Mouse (Mus musculus) heart, postnatal 0 days (tissue): ENCODE measurements around the gene Ttc16.

ENCODE experiments used
- CTCF ChIP-seq: IDR thresholded peaks from 2 replicates; pipeline ENCODE4 v1.5.1; 2016; ENCODE audit warnings: antibody characterized with exemption, control low read depth, low read depth
- EP300 ChIP-seq: IDR thresholded peaks from 2 replicates; pipeline ENCODE4 v1.6.1; 2016; ENCODE audit warnings: antibody characterized with exemption, low read depth

DNA sequence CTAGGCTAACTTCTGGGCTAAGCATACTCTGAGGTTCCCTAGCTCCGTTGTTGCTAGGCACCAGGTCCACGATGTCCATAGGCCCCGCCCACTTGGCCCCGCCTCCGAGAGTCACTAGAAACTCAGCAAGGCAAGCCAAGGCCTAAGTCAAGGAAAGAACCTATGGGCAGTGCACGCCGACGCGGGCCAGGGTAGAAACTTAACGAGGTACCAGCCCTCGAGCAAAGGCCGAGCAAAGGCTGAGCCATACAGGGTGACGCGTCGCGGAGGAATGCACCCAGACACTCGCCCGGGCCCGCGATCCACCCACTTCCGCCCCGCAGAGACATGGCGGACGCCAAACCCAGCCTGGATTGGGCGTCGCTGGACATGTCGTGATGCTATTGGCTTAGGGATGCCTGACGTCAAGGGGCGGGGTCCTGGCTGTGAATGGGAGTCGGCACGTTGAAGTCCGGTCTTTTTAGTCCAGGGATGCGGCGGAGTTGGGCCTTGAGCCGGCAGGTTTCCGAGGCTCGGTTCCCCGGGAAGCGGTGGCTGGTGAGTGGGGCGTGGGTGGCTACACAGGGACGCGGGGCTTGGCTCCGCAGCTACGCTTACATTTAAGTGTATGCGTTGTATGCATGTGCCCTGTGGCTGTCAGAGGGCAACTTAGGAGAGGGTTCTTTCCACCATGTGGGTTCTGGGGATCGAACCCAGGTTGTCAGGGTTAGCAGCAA, at the start of gene Ttc16, which contains the start of gene Ptrh1:
- TF ChIP-seq EP300, result no peak
- no peak for TF ChIP-seq CTCF
